Mouse (Mus musculus): ENCODE measurements around the gene Best2. TPM values are rescaled to one million over a fixed set of nuclear protein-coding genes. Genes with fewer than 3 reads are reported as not detected.
A peak's percentile ranks its signal among the peaks of the same experiment; 100 is the strongest.

Best2 gene
- total RNA-seq, 2 experiments from 2014 or later, result not detected

DNA sequence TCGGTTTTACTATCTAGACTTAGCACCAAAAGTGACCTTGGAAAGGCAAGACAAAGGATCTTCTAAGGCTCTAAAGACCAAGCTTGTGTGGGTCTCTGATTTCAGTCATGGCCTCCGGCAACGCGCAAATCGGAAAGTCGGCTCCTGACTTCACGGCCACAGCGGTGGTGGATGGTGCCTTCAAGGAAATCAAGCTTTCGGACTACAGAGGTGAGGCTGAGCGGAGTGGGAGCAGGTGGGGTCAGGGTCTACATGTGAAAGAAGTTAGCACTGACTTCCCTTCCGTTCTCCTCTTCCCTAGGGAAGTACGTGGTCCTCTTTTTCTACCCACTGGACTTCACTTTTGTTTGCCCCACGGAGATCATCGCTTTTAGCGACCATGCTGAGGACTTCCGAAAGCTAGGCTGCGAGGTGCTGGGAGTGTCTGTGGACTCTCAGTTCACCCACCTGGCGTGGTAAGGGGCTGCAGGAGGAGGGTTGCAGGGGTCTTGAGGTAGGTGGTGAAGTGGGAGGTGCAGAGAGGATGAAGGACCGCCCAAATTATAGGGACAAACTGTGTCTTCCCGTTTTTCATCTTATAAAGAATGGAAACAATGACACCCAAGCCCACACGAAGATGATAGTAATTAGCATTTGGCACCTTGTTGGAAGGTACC is 44.1 kb downstream of the Best2 start:
- no peak for DNase-seq (ENCODE audit: low spot score in 2 of 2)

DNA sequence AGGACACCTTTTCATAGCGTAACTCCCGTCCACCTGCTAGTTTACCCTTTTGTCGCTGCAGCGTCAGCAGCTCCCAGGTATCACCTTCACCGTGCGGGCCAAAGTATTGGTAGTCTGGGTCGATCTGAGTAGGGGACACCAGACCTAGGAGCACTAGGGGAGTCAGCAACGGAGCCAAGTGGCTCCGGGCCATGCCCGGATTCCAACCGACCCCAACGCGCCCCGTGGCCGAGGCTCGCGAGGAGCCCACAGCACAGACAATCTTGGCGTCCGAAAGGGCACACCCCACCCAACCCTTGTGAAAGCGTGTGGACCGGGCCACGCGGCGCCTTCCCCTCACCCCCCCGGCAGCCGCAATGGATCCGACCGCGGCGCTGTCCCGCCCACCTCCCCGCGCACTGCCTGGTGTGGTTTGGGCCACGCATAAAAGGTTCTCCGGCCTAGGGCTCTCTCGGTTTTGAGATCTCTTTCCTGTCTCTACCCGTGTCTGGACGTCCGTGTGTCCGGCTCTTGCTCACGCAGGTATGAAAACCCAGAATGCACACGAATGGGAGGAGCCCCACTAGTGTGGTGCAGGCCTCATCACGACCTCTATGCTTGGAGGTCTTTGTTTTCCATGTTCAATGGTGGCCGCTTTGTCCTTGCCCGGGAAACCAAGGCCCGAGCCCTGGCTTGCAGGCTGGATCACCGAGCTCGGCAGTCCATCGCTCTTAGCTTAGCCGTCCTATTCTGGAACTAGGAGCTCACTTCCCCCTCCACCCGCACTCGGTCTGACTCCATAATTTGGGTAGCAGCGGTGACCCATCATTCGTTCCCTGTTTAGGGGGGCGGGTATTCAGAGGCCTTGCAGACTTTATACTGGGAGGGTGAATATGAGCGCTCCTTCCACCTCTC is 44.8 kb downstream of the Best2 start, which contains the start of the genes Gm49661, Prdx2 and Rnaseh2a:
TSS of gene Gm49661 (minus strand) at position 193 of the 894 bp plus-strand sequence.
TSS of gene Prdx2 (plus strand) at position 347 of the 894 bp plus-strand sequence.
TSS of gene Rnaseh2a (minus strand) at position 527 of the 894 bp plus-strand sequence.
- DNase-seq (ENCODE audit: low spot score in 2 of 2), result peak; percentile 74

DNA sequence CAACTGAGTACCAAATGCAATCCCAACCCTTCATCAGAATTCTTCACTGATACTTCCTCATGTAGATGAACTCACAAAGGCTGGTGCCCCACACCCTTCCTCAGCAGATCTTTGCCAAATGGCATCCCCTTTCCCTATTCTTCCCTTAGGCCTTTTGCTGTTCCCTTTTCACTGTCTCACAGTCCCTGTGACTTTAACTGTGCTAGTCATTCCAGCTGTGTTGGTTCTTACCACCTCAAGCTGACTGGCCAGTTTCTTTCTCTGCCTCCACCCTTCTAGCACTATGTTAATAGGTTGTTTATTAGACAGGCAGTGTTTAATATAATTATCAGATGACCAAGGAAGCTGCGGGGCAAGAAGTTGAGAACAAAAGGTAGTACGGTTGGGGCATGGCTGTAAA is 45.7 kb downstream of the Best2 start:
- peak in 1 of 2 experiments; percentile 5 for DNase-seq (ENCODE audit: low spot score in 2 of 2)

DNA sequence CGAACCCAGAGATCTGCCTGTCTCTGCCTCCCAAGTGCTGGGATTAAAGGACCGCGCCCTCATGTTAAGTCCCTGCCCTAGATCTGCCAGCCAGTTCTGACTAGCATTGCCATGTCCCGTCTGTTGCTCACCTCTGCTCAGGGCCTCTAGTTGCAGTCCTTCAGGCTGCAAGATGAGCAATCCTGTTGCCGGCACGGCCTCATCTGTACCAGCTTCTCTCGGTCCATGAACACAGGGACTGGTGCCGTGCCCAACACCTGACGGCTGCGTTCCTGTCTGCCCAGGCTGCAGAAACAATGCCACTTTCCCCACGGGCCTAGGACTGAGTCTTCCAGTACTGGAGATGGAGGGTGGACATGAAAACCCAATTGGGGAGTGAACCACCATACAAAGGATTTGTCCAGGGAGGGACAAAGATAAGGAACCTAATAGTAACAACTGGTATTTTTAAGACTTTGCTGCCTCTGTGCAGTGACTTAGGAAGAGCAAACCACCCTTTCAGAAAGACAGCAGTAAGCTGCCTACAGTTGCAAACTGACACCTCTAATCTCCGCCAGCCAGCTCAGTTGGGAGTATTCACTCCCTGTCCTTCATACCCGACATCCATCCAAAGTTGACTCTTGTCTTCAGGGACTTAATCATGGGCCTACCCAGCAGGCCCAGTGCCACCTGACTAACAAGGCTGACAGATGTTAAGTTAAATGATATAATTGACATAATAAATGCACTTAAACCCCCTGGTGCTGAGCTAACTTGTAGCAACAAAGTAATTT is 46.6 kb downstream of the Best2 start:
- DNase-seq (ENCODE audit: low spot score in 2 of 2), result peak in 1 of 2 experiments; percentile 23

DNA sequence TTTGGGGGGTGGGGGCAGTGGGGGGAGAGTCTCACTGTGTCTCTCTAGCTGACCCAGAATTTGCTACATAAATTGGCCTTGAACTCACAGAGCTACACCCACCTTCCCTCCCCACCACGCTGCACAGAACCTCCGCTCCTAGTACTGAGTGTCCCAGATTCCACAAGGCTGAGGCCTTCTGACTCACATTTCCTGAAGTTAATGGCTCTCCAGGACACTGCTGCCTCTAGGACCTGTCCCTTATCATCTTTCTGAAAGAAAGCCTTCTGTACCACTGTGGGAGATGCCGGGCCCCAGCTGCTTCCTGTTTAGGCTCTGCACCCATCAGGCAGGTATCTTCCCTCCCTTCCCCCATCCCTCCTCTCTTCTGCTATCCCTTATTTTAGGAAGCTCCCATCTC is 47.7 kb downstream of the Best2 start:
- peak in 1 of 2 experiments; percentile 31 for DNase-seq (ENCODE audit: low spot score in 2 of 2)

DNA sequence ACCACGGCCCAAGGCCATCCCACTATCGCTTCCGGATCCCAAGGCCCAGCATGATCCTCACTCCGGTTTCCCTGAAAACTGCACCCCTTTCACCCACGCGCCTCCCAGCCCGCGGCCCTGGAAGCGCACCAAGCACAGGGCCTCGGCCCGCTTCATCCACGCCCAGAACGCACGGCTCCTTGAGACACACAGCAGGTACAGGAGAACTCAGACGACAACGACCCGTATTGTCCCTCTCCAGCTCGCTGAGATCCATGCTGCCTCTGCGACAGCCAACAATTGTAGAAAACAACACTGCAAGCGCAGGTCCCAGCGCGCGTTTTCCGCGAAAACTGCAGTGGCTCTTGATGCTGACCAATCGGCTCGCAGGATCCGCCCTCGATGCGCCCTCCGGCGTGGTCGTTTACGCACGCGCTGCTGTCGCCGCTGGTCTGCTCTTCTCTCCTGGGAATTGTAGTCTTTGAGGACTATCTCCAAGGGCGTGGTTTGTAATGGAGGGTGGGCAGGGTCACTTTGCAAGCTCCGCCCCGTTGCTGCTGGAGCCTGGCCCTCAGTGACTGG is 48.5 kb downstream of the Best2 start:
- peak; percentile 80 to 84 for DNase-seq (ENCODE audit: low spot score in 2 of 2)

DNA sequence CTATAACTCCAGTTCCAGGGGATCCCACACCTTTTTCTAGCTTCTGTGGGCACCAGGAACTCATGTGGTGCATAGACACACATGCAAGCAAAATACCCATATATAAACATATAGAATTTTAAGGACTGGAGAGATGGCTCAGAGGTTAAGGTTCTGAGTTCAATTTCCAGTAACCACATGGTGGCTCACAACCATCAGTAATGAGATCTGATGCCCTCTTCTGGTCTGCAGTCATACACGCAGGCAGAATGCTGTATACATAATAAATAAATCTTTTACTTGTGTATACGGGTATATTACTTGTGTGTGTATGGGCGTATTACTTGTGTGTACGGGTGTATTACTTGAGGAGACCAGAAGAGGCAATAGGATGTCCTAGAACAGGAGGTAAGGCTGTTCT is 50.4 kb downstream of the Best2 start:
- DNase-seq (ENCODE audit: low spot score in 2 of 2), result no peak

DNA sequence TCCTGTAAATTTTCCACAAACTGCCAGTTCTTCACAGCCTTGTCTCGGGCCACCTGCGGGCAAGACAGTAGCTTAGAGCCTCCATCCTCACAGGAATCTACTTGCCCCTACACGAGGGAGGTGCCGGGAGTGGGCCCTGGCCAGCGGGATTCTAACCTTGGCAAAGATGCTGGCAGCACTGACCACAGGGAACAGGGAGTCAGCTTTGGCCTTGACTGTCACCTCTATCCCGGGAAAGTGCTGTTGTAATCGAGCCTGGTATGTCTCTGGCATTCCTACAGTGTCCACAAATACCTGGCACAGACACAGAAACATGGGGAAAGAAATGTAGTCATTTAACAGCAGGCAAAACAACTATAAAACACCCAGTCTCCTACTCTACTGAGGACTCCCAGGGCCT is 54.5 kb downstream of the Best2 start:
- DNase-seq (ENCODE audit: low spot score in 2 of 2), result no peak

Small RNA genes lying within 50 kb of the gene (microRNA-seq; reads per million reads assigned to microRNA genes)
- gene Mir7070 (ENCODE audit: borderline number of aligned reads in 2 of 2), result 0 reads per million in 2 experiments

Other genes with a start within 250 kb of the Best2 start
- 100 to 1,000 TPM in 1 of 2 experiments, 10 to 100 TPM in 1; 92.2 to 127 TPM for gene Nfix, start 214.2 kb downstream of the Best2 start, total RNA-seq (2021)
- gene Dand5, start 191.7 kb downstream of the Best2 start, total RNA-seq (2021), result 10 to 100 TPM; 10.6 to 10.8 TPM
- gene Gadd45gip1, start 183.0 kb downstream of the Best2 start, total RNA-seq (2021), result 10 to 100 TPM; 62.0 to 71.1 TPM
- 100 to 1,000 TPM; 109 to 113 TPM for gene Rad23a, start 173.9 kb downstream of the Best2 start, total RNA-seq (2021)
- 100 to 1,000 TPM; 606 to 686 TPM for gene Calr, start 167.6 kb downstream of the Best2 start, total RNA-seq (2021)
- 10 to 100 TPM; 58.8 to 69.6 TPM for gene Farsa, start 157.5 kb downstream of the Best2 start, total RNA-seq (2021)
- gene Syce2, start 142.4 kb downstream of the Best2 start, total RNA-seq (2021), result 1 to 10 TPM; 6.9 to 9.4 TPM
- gene Gcdh, start 120.6 kb downstream of the Best2 start, total RNA-seq (2021), result 10 to 100 TPM; 52.4 to 56.5 TPM
- not detected for gene Klf1, start 112.6 kb downstream of the Best2 start, total RNA-seq (2021)
- gene Dnase2a, start 106.0 kb downstream of the Best2 start, total RNA-seq (2021), result 10 to 100 TPM; 11.2 to 12.5 TPM
- 1 to 10 TPM; 2.1 to 3.1 TPM for gene Mast1, start 77.2 kb downstream of the Best2 start, total RNA-seq (2021)
- under 1 TPM in 1 of 2 experiments, not detected in 1; 0.16 TPM for gene Rtbdn, start 67.5 kb downstream of the Best2 start, total RNA-seq (2021)
- gene Gm49661, start 45.1 kb downstream of the Best2 start, total RNA-seq (2021), result 1 to 10 TPM; 1.9 TPM
- 100 to 1,000 TPM; 740 to 761 TPM for gene Prdx2, start 44.9 kb downstream of the Best2 start, total RNA-seq (2021)
- gene Rnaseh2a, start 44.8 kb downstream of the Best2 start, total RNA-seq (2021), result 100 to 1,000 TPM in 1 of 2 experiments, 10 to 100 TPM in 1; 80.9 to 131 TPM
- 10 to 100 TPM; 27.1 to 28.5 TPM for gene Junb, start 35.8 kb downstream of the Best2 start, total RNA-seq (2021)
- 1 to 10 TPM; 6.3 to 7.2 TPM for gene Hook2, start 23.9 kb downstream of the Best2 start, total RNA-seq (2021)
- gene Asna1, start 10.8 kb upstream of the Best2 start, total RNA-seq (2021), result 100 to 1,000 TPM in 1 of 2 experiments, 10 to 100 TPM in 1; 89.2 to 100 TPM
- 100 to 1,000 TPM; 162 to 192 TPM for gene Trir, start 12.3 kb upstream of the Best2 start, total RNA-seq (2021)
- gene Tnpo2, start 22.4 kb upstream of the Best2 start, total RNA-seq (2021), result 10 to 100 TPM; 67.8 to 80.4 TPM
- gene Fbxw9, start 45.5 kb upstream of the Best2 start, total RNA-seq (2021), result 10 to 100 TPM; 11.1 to 18.1 TPM
- gene Gm5741, start 53.5 kb upstream of the Best2 start, total RNA-seq (2021), result not detected
- gene Dhps, start 57.2 kb upstream of the Best2 start, total RNA-seq (2021), result 10 to 100 TPM; 25.5 to 26.4 TPM
- 10 to 100 TPM; 72.6 to 87.7 TPM for gene Wdr83os, start 66.2 kb upstream of the Best2 start, total RNA-seq (2021)
- 10 to 100 TPM; 21.1 to 23.1 TPM for gene Wdr83, start 66.8 kb upstream of the Best2 start, total RNA-seq (2021)
- gene Man2b1, start 68.7 kb upstream of the Best2 start, total RNA-seq (2021), result 10 to 100 TPM; 43.2 to 51.8 TPM
- 1 to 10 TPM; 2.2 TPM for gene Zfp791, start 108.6 kb upstream of the Best2 start, total RNA-seq (2021)
- not detected for gene Cks1brt, start 137.4 kb upstream of the Best2 start, total RNA-seq (2021)
- not detected for gene Olfr371, start 211.5 kb upstream of the Best2 start, total RNA-seq (2021)